Mouse (Mus musculus): ENCODE results near the gene Ccser2.

DNA sequence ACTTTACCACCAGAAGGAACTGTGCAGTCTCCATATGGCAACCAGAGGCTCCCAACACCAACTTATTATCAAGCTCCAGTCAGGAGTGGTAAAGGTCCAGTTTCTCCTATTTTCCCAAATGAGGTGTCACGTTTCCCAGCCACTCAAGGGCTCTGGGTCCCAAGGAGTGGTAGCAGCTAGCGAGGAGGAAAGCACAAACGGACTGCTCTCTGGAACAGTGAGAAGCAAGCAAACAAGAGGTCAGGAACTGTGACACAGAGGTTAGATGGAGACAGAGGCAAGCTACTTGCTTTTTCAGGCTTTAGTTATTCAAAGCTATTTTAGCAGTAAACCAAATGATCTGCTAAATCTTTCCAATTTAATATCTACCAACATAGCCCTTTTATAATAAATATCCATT, 3.2 kb downstream of the Ccser2 start:
- TF ChIP-seq EP300 (IDR thresholded peaks at IDR 0.05; ENCODE audit: low read depth in 1 of 2, low read length in 2 of 2) = no peak
- no peak for TF ChIP-seq ZC3H11A (IDR thresholded peaks at IDR 0.05; ENCODE audit: low read depth, low read length)
- no peak for TF ChIP-seq POLR2A (IDR thresholded peaks at IDR 0.05; ENCODE audit: control insufficient read depth in 1 of 2, insufficient read depth in 1 of 2, low read depth in 1 of 2, low read length in 2 of 2, poor library complexity in 1 of 2)
- no peak for TF ChIP-seq CTCF (IDR thresholded peaks at IDR 0.05 in 2 of 3, conservative IDR thresholded peaks at IDR 0.05 in 1 of 3; ENCODE audit: control insufficient read depth in 1 of 3, insufficient read depth in 1 of 3, low read depth in 2 of 3, low read length in 3 of 3, poor library complexity in 1 of 3, severe bottlenecking in 1 of 3)
- TF ChIP-seq JUND (IDR thresholded peaks at IDR 0.05; ENCODE audit: low read depth, low read length) = no peak
- TF ChIP-seq TCF12 (IDR thresholded peaks at IDR 0.05; ENCODE audit: low read depth, low read length) = no peak
- TF ChIP-seq UBTF (IDR thresholded peaks at IDR 0.05; ENCODE audit: borderline replicate concordance, insufficient read depth, low read depth, low read length) = no peak
- no peak for TF ChIP-seq TBP (IDR thresholded peaks at IDR 0.05; ENCODE audit: low read depth, low read length)
- TF ChIP-seq E2F4 (IDR thresholded peaks at IDR 0.05; ENCODE audit: borderline replicate concordance, low read depth, low read length) = no peak
- no peak for TF ChIP-seq ZNF384 (IDR thresholded peaks at IDR 0.05; ENCODE audit: low read depth, low read length)
- TF ChIP-seq BHLHE40 (IDR thresholded peaks at IDR 0.05; ENCODE audit: borderline replicate concordance, low read depth, low read length) = no peak
